Mouse (Mus musculus) neural tube, embryonic 11.5 days (tissue): ENCODE measurements around the gene Ppbp. TPM values are rescaled to one million over a fixed set of nuclear protein-coding genes. Genes with fewer than 3 reads are reported as not detected.

ENCODE experiments used
- ATAC-seq: fragments of 200-750 bp; cut with Nextera tagmentation; 2 replicates; pipeline ENCODE4 v1.8.0; 2017; ENCODE audit warnings: moderate number of reproducible peaks, mild to moderate bottlenecking, moderate TSS enrichment, moderate library complexity; ENCODE audit not compliant: insufficient read depth, low FRiP score, low TSS enrichment
- DNase-seq: peaks from one replicate; pipeline ENCODE4 v3.0.0-alpha.2; 2015; ENCODE audit warnings: low spot score
- H3K27ac ChIP-seq: fragments of 300-500 bp; sonication (generic); 2 replicates; pipeline ENCODE4 v1.5.1; 2014; ENCODE audit warnings: low read depth, mild to moderate bottlenecking, low read length
- H3K27me3 ChIP-seq: fragments of 300-500 bp; sonication (generic); 2 replicates; pipeline ENCODE4 v1.6.1; 2014; ENCODE audit warnings: mild to moderate bottlenecking, low read length, mixed read lengths; ENCODE audit not compliant: control insufficient read depth, insufficient read depth
- H3K36me3 ChIP-seq: fragments of 300-500 bp; sonication (generic); 2 replicates; pipeline ENCODE4 v1.6.1; 2014; ENCODE audit warnings: mild to moderate bottlenecking, low read length, moderate library complexity, mixed read lengths; ENCODE audit not compliant: control insufficient read depth, insufficient read depth
- H3K4me1 ChIP-seq: fragments of 300-500 bp; sonication (generic); 2 replicates; pipeline ENCODE4 v1.6.1; 2014; ENCODE audit warnings: low read length, mixed read lengths; ENCODE audit not compliant: control insufficient read depth, insufficient read depth
- H3K4me2 ChIP-seq: fragments of 300-500 bp; sonication (generic); 2 replicates; pipeline ENCODE4 v1.6.1; 2014; ENCODE audit warnings: low read depth, mild to moderate bottlenecking, moderate library complexity
- H3K4me3 ChIP-seq: fragments of 300-500 bp; sonication (generic); 2 replicates; pipeline ENCODE4 v1.5.1; 2014; ENCODE audit warnings: low read depth, low read length
- H3K9ac ChIP-seq: fragments of 300-500 bp; sonication (generic); 2 replicates; pipeline ENCODE4 v1.6.1; 2014; ENCODE audit warnings: mild to moderate bottlenecking, low read length
- H3K9me3 ChIP-seq: fragments of 300-500 bp; sonication (generic); 2 replicates; pipeline ENCODE4 v1.6.1; 2016; ENCODE audit warnings: low read length; ENCODE audit not compliant: control insufficient read depth
- WGBS: fragments of 180-500 bp; shearing (Covaris S2); extraction: QIAGEN DNeasy Blood & Tissue Kit; methylation state at CpG from one replicate; pipeline ENCODE4 v1.1.7; 2014; 5-methylcytosine and 5-hydroxymethylcytosine counted together
- polyA plus RNA-seq: library from polyadenylated mRNA; unstranded; fragments of >200 nt; fragmentation: Nextera tagmentation; extraction: Ambion mirVana; gene quantifications from 2 replicates; pipeline ENCODE4 v1.2.1, GENCODE M21; 2014

Ppbp gene
- polyA plus RNA-seq, 1 experiment from 2014 or later: 21.7 TPM

- Histone ChIP-seq H3K27ac (no peak overlapping the region), H3K4me2 (no peak overlapping the region), H3K9ac (no peak overlapping the region), H3K27me3 (0 out of 2 replicates have a peak, but pooled peaks cover 3% of the 10 kb centered on the region), H3K4me1 (no peaks in the 10 kb centered on the region), H3K36me3 (no peaks in the 10 kb centered on the region), H3K4me3 (no peak overlapping the region), H3K9me3 (no peaks in the 10 kb centered on the region)
- DNase-seq (no peak), ATAC-seq (no peak)
- WGBS: 56% methylated on average over 4 of the region's 4 CpGs
These were observed 8.0 kb upstream of the Ppbp start for GRCm38 (mm10) chr5:90760303-90760702.

GRCm38 (mm10) chr5:90760844-90761243, 7.5 kb upstream of the Ppbp start:
- ATAC-seq (no peak), DNase-seq (no peak)
- Histone ChIP-seq H3K27ac (no peak overlapping the region), H3K4me1 (no peaks in the 10 kb centered on the region), H3K9me3 (no peaks in the 10 kb centered on the region), H3K27me3 (0 out of 2 replicates have a peak, but pooled peaks cover 3% of the 10 kb centered on the region), H3K4me3 (no peak overlapping the region), H3K9ac (no peak overlapping the region), H3K36me3 (no peaks in the 10 kb centered on the region), H3K4me2 (no peak overlapping the region)
- 92% methylated on average over 2 of the region's 2 CpGs for WGBS

DNA sequence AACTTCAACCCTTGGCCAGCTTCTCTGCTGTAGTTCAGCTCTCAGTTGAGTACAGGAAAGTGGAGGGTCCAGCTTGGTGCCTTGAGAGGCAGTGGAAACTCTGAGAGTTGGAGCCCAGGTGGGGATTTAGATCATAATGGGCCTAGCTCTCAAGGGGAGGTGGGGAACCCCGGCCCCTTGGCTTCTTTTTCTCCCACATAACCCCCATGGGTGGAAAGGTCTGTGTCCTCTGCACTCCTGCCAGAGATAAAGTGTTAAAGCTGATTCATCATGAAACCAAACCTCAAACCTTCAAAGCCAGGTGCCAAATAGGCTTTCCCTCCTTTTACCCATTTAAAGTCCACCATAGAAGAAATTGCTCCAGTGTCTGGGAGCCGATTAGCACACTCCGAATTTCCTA, 6.5 kb upstream of the Ppbp start:
- H3K9me3 ChIP-seq: no peaks in the 10 kb centered on the region
- no peak overlapping the region for H3K9ac ChIP-seq
- no peak overlapping the region for H3K4me3 ChIP-seq
- DNase-seq (no peak), ATAC-seq (no peak)
- H3K36me3 ChIP-seq: no peaks in the 10 kb centered on the region
- no peak overlapping the region for H3K4me2 ChIP-seq
- H3K27me3 ChIP-seq: 0 out of 2 replicates have a peak, but pooled peaks cover 3% of the 10 kb centered on the region
- WGBS: 95% methylated on average over 3 of the region's 3 CpGs
- no peaks in the 10 kb centered on the region for H3K4me1 ChIP-seq
- H3K27ac ChIP-seq: no peak overlapping the region

- WGBS: 81% methylated on average over 12 of the region's 12 CpGs
- no peak overlapping the region for H3K9ac ChIP-seq
- ATAC-seq: no peak
These were observed 4.2 kb upstream of the Ppbp start for GRCm38 (mm10) chr5:90763912-90764665.

DNA sequence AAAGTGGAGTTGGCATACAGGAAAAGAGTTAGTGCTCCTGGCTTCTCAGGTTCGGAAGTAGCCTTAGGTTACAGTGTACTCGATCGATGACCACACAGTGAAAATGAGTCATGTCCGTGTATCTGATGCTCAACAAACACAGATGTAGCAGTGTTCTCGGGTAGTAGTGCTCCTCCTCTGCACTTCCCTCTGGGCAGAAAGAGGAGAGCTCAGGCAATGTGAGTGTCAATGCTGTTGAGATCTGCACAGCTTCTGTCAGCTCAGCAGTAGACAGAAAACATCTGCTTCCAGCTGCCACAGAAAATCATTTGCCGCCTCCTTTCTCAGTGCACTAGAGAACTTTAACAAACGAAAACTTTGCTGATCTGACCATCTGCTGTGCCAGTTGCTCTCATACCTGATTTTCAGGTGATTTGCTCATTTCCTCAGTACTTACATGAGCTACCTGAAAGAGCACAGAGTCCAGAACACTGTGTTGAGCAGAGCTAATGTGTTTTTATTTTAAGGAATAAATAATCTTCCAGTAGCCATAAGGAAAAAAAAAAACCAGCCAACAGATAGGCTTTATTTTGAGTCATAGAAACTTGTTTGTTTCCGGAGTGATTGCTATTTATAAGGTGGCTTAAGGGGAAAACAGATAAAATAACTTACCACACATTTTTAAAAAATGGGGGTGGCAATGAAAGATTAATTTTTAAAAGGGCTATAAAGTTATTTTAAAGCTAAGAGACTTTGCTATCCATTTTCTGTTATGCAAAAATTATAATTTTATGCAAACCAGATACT, 2.3 kb upstream of the Ppbp start:
- no peaks in the 10 kb centered on the region for H3K9me3 ChIP-seq
- H3K36me3 ChIP-seq: no peaks in the 10 kb centered on the region
- H3K9ac ChIP-seq: no peak overlapping the region
- no peak for DNase-seq
- 75% methylated on average over 8 of the region's 8 CpGs for WGBS
- no peaks in the 10 kb centered on the region for H3K4me1 ChIP-seq
- no peak for ATAC-seq
- no peak overlapping the region for H3K4me3 ChIP-seq
- H3K4me2 ChIP-seq: no peak overlapping the region
- no peak overlapping the region for H3K27ac ChIP-seq
- H3K27me3 ChIP-seq: no peaks in the 10 kb centered on the region

More at GRCm38 (mm10) chr5:90763912-90764665, 4.2 kb upstream of the Ppbp start:
- Histone ChIP-seq H3K4me2 (no peak overlapping the region), H3K27ac (no peak overlapping the region), H3K4me1 (no peaks in the 10 kb centered on the region), H3K4me3 (no peak overlapping the region), H3K36me3 (no peaks in the 10 kb centered on the region), H3K9me3 (no peaks in the 10 kb centered on the region), H3K27me3 (no peaks in the 10 kb centered on the region)
- DNase-seq: no peak

DNA sequence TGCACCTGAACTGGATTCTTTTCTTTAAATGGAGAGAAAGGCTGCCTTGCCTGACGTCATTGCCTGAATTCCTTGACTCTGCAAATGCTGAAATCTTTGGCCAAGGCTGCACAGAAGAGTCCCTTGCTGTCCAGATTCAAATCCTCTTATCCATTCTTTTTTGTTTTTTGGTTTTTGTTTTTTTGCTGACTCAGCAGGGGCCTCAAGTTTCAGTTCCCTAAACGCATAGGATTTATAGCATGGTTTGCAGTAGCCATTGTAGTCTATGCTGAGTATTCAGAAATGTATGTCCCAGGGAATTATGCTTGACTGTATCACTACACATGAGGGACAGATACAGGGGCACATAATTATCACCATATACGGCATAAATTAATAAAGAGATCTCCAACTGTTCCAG, 3.1 kb downstream of the Ppbp start:
- whole genome bisulfite sequencing: 80% methylated on average over 3 of the region's 3 CpGs

DNA sequence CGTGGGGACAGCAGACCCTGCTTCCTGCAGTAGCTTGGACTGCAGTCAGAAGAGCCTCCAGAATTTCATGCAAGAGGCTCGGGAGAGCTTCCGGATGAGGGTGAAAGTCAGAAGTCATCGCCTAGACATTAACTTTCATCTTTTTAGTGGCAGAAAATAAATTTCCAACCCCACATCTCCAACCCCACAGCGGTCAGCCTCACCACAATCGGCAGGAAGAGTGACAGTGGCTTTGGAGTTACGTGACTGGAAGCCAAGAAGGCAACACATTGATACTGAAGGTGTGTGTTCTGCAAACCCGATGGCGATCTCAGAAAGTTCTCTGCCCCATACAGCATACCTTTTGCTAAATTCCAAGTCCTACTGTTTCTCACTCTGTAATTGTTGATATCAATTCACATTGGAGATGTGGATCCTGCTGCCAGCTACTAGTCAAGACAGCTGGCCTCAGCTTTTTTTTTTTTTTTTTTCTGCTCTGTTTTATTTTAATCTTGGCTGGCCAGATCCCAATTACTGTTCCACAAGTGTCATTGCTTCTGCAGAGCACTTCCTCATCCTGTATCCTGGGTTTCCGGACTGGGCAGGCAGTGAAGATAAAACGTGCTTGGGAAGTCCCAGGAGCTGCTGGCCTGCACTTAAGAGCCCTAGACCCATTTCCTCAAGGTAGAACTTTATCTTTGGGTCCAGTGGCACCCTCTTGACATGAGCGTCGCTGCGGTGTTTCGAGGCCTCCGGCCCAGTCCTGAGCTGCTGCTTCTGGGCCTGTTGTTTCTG, 3.7 kb downstream of the Ppbp start, which contains the start of gene Pf4:
Gene Pf4 (plus strand): TSS at position 556 of the 774 bp plus-strand sequence.
- ATAC-seq (no peak), DNase-seq (no peak)
- H3K27ac ChIP-seq: no peak within 1 kb of the TSS
- no peak within 1 kb of the TSS for H3K4me3 ChIP-seq
- no peaks in the 10 kb centered on the region for H3K36me3 ChIP-seq
- H3K4me2 ChIP-seq: no peak within 1 kb of the TSS
- no peaks in the 10 kb centered on the region for H3K9me3 ChIP-seq
- H3K9ac ChIP-seq: no peak within 1 kb of the TSS
- H3K4me1 ChIP-seq: no peaks in the 10 kb centered on the region
- 90% methylated on average over 16 of the region's 16 CpGs for WGBS
- no peaks in the 10 kb centered on the region for H3K27me3 ChIP-seq

More for the DNA sequence above, 3.1 kb downstream of the Ppbp start:
- ATAC-seq: no peak
- no peak overlapping the region for H3K4me2 ChIP-seq
- H3K9me3 ChIP-seq: no peaks in the 10 kb centered on the region
- H3K9ac ChIP-seq: no peak overlapping the region
- H3K4me1 ChIP-seq: no peaks in the 10 kb centered on the region
- no peaks in the 10 kb centered on the region for H3K27me3 ChIP-seq
- no peaks in the 10 kb centered on the region for H3K36me3 ChIP-seq
- no peak for DNase-seq
- no peak overlapping the region for H3K27ac ChIP-seq
- H3K4me3 ChIP-seq: no peak overlapping the region

- H3K27me3 ChIP-seq: no peaks in the 10 kb centered on the region
- H3K9ac ChIP-seq: no peak overlapping the region
- H3K4me1 ChIP-seq: no peaks in the 10 kb centered on the region
- H3K4me2 ChIP-seq: no peak overlapping the region
- ATAC-seq: no peak
- no peaks in the 10 kb centered on the region for H3K36me3 ChIP-seq
- WGBS: 91% methylated on average over 5 of the region's 5 CpGs
- DNase-seq: no peak
- no peaks in the 10 kb centered on the region for H3K9me3 ChIP-seq
- H3K4me3 ChIP-seq: no peak overlapping the region
- no peak overlapping the region for H3K27ac ChIP-seq
These were observed 7.2 kb downstream of the Ppbp start for GRCm38 (mm10) chr5:90775562-90775961.
